Mouse (Mus musculus) layer of hippocampus, postnatal 14 days (tissue): ENCODE data around the gene Vegfd. TPM values are rescaled to one million over a fixed set of nuclear protein-coding genes. Genes with fewer than 3 reads are reported as not detected.

Experiments used
- DNase-seq, 2 experiments: peaks; one replicate each; pipeline ENCODE4 v3.0.0; 2021 to 2022; ENCODE audit warnings: low spot score in 2 of 2, mixed read lengths in 1 of 2
- long read RNA-seq, 2 experiments: library from polyadenylated mRNA; stranded (forward); transcript quantifications; one replicate each; pipeline ENCODE4 v2.0.0; 2021
- total RNA-seq, 2 experiments: library from RNA; stranded (reverse); gene quantifications; 2 replicates each; pipeline ENCODE4 v1.2.3; 2021

Vegfd gene
- 1 to 10 TPM; 2.7 to 2.9 TPM for total RNA-seq
- long read RNA-seq, experiment 1, partial matches to known transcripts = 4 of 5 reads
- long read RNA-seq, experiment 1, other reads (novel, unspliced or antisense) = 0 of 5 reads
- long read RNA-seq, experiment 2, partial matches to known transcripts = 4 of 4 reads
- long read RNA-seq, experiment 2, other reads (novel, unspliced or antisense) = 0 of 4 reads

DNA sequence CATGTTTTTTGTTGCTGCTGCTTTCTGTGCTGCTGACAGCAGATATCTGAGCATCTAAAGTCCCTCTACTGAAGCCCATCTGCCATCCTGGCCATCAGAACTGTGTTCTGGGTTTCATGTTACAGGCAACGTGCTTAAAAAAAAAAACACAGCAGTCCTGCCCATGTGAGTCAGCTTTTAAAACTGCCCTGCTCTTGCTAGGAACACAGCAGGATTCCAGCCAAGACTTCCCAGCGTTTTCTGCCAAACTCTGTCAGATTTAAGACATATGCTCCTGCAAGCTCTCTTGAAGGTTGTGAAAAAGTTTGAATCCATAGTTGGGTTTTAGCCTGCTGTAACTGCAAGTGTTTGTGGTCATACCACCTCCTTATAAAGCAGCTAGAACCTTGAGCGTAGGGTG is at the start of gene Vegfd:
Gene Vegfd (plus strand): TSS at position 298 of the 400 bp plus-strand sequence.
- peak in 1 of 2 experiments; percentile 11 for DNase-seq

DNA sequence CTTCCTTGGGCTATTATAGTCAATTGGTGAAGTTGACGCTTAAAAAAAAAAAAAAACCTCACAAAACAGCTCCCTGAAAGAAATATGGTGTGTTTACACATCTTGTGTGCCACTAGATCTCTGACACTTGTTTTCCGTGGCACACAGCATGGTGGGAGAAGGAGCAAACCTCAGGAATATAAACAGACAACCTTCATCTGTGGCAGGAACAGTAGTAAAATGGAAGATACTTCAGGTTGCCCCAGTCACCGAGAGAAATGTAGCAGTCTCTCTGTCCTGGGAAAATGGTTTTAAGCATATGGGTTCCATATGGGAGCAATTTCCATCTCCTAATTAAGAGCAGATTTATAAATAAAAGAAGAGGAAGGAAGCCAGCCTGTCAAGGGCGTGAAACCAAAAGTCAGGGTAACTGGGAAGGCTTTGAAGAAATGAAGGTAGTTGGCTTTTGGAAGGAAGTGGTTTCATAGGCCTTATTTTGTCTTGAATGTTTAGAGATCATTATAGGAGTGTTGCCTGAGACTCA is 49.7 kb upstream of the Vegfd start:
- DNase-seq = no peak

DNA sequence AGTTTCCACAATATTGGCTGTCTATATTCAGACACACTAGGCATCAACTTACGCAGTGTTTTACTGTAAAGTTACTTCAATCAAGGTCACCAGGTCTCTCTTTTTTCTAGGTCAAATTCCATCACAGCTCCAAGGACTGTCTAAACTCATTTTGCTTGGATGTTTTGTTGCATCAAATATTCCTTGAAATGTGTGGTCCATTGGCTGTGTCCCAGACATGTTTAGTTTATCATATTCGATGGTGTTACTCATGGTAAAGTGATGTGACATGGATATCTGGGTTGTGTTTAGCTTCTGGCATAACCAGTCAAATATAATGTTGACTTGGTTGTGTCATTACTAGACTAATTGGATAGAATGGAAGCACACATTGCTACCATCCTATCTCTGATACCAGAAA is 42.8 kb upstream of the Vegfd start:
- DNase-seq = no peak

DNA sequence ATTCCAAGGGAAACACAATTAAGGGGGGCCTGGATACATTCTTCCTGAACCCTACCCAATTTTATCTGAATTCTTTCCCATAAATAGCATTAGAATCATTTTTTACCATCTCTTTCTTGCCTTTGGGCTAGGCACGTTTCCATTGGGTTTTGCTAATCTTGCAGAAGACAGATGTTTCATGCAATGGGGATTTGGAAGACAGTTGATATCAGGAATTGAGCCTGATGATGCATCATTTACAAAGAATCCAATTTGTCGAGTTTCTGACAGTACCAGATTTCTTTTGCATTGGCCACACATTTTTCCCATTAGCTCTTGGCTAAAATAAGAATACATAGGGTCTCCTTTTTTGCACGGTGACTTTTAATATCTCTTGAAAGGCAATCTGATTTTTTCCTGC is 42.4 kb upstream of the Vegfd start:
- DNase-seq = no peak

DNA sequence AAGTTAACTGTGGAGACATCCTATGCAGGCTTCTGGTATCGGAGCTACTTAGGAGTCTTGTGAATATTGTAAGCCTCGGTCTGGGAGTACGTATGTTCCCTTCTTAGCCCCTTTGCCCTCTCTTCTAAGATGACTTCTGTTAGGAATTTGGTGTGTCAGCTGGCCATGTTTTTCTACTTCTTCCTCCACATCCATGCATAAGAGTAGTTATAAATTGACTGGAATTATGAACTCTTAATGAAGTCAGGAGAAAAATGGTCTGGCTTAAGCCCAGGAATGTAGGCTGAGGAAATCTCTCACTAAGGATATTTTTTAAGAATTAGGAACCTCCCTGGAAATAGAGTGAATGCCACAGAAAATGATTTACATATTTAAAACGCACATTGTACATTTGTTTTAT is 34.6 kb upstream of the Vegfd start:
- no peak for DNase-seq

DNA sequence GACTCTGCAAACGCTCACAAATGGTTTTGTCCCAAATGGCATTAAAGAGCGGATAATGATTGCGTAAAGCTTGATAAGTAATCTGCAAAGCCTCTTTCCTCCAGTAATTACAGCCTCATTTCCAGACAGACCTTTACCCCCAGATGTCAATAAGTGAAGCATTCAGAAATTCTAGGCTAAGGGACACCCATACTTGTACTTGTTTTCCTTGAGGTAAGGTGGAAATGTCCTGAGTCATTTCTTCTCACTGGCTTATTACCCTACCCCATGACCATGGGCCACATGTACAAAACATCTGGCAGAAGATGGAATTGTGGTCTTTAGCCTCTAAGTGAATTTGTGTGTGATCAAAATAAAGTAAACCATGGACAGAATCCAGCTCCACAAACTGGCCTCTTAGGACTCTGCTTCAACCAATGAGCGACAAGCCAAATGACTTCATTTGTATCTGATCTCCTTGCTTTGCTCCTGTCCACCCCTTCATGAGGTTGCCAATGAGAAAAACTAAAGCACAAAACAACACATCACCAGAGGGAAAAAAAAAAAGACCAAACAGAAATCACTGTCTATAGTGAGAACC is 27.7 kb upstream of the Vegfd start:
- DNase-seq = no peak

DNA sequence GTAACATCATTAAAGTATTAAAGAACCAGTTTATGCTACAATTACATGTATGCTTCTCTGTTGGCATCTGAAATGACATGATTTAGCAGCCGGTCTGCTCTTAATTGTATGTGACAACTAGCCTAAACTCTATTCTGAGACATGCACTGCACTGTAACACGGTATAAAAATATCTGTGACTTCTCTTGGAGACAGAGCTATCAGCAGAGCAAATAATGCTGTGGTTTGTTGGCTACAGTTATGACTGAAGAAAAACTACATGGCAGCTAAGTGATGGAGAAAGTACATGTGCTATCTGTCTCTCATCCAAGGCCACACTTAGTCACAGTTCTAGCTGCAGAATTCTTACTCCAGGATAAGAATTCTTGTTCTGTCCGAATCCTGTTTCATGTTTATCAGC is 24.2 kb upstream of the Vegfd start:
- no peak for DNase-seq

DNA sequence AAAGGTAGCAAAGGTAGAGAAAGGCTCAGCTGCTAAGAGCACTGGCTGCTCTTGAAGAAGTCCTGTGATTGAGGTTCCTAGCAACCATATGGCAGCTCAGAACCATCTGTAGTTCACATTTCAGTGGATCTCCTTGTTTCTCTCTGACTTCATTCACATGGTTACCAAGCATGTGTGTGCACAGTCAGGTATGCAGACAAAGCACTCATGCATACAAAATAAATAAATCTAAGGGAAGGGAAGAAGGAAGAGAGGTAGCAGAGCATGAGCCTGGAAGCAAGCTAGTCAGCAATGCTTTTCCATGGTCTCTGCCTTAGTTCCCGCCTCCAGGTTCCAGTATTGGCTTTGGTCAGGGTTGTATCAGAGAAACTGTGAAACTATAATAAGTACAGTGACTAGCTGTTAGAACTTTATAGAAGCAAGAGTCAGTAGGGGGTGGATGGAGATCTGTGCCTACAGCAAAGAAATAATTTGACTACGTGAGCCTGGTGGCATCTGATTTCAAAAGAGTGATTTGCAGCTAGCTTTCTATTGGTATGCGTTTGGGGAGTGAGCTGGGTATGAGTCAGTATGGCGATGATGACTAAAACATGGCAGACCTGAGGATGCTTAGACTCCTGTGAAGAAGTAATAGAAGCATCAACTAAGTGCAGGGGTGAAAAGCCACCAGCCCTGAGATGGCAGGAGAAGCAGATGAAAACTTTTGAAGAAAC is 7.9 kb upstream of the Vegfd start:
- no peak for DNase-seq

DNA sequence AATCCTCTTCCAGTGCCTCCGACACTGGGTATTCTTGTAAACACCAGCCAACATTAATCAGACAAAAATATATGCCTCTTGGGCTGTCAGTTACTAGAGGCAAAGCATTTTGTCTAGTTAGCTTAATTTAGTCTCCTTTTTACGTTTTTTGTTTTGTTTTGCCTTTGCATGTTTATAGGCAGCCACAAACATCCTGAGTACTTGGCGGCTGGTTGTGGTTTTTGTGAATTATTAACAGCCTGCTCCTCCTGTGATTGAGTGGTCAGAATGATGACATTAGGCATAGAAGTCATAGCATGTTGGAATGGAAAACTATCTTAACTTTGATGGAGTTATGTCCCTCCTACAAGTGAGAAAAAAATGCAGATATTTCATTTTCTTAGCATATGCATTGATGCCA is 2.6 kb upstream of the Vegfd start:
- DNase-seq = no peak

DNA sequence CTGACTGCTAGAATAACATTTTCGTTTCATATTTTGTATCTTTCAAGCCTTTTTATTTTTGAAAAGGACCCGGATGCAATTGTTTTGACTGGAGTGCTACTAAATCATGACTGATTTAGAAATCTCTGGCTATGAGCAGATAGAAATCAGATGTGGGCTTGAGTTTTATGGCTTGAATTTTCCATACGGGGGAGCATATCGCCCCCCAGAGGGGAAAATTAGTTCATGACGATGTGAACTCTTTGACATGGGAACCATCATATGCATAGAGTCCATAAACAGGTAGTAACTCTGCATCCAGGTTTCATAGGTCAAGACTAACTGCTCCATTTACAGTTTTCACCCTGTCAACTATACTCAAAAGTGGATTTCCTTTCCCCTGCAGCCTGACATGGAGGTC is 1.4 kb downstream of the Vegfd start:
- no peak for DNase-seq

DNA sequence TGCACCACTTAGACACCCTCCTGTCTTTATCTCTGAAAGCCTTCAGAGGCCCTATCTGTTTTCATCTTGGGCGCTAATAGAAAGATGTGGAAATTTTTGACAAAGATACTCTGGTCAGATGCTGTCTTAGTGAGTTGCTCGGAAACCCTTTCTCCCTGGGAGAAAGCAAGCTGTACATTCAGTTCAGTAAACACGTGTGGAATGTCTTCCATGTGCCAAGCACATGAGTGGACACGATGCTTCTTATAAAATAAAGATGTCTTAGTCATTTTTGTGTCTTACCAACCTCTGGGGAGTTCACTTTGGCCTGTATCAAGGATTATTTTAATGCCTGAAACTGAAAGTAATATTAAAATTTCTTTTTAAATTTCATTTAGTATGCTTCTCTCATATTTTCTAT is 6.5 kb downstream of the Vegfd start:
- DNase-seq = no peak

DNA sequence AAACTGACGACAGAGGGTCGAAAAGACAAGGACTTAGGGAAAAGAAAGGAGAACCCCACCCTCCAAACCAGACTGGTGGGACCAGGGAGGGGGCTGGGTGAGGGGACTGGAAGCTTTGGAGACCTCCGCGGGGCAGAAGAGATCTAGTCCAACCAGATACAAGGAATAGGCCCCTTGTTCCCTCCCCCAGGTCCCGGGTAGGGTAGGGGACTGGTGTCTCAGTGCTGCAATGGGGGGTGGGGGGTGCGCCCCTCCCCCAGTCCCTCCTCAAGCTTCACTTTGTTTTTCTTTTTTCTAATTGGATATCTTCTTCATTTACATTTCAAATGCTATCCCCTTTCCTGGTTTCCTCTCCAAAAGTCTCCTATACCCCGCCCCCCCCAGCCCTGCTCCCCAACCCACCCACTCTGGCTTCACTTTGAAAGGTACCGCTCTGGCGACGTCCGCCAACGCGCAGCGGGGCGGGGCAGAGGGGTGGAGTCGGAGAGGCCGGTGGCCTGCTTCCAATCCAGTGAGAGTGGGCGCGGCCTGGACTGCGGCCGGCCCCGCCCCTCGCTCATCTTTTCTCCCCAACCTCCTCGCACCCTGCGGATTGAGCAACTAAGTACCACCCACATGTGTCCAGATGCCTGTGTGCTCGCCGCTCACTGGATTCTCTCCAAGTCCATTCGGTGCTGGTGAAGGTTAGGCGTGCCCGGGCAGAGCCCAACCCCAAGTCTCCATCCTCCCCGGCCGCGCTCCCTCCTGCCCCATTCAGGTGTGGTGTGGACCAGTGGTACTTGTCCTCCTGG is 8.6 kb downstream of the Vegfd start:
- peak; percentile 31 to 53 for DNase-seq

DNA sequence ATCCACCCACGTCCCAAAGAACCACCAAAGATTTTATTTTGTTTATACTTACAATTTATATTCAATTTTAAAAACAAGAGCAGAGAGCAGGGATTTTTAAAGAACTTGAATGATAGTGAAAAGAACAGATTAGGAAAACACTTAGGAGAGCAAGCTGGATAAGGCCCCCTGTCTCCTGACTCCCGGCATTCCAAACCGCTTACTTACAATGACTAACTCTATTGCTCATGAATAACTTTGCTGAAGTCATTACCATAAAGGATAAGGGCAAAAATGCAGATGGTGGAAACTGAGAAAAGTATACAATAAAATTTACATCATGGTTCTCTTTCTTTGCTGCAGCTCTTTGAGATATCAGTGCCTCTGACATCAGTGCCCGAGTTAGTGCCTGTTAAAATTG is 20.9 kb downstream of the Vegfd start:
- DNase-seq = no peak

DNA sequence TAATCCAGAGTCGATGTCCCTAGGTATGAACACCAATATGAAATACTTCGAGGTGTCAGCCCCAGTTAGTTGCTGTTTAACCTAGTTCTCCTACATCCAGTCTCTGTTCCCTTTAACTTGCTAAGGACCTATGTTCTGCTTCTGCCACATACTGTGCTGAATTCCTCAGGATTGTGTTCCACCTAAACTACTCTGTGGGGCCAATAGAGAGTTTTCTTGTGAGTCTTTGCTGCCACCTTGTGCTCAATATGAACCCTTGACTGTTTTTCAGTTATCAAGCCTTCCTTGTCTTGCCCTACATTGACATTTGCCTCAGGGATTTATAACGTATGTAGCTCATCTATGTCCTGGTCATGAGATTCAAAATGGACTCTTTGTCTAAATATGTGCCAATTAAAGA is 25.3 kb downstream of the Vegfd start:
- peak in 1 of 2 experiments; percentile 39 for DNase-seq

DNA sequence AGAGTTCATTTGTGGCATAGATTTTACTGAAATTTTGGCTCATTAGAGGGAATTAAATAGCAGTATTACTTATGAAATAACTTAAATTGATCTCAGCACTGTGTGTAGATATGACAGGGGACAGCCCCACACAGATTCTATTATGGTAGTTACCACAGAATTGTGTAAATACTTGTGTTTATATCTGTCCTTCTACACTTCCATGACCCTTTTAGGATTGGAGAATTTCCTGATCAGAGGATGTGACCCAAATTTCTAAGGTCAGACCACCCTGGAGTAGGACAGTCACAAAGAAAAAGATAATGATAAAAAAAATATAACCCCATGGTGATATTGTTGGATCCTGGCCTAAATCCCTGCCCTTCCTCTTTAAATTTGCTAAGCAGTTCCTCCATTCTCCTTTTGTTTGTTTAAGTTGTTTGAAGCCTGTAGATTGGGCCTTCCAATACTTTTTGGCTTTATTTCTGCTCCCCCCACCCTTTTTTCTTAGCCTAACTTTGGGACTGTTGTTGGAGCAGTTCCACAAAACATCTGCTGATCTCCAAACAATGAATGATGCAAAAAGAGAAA is 32.0 kb downstream of the Vegfd start:
- no peak for DNase-seq

DNA sequence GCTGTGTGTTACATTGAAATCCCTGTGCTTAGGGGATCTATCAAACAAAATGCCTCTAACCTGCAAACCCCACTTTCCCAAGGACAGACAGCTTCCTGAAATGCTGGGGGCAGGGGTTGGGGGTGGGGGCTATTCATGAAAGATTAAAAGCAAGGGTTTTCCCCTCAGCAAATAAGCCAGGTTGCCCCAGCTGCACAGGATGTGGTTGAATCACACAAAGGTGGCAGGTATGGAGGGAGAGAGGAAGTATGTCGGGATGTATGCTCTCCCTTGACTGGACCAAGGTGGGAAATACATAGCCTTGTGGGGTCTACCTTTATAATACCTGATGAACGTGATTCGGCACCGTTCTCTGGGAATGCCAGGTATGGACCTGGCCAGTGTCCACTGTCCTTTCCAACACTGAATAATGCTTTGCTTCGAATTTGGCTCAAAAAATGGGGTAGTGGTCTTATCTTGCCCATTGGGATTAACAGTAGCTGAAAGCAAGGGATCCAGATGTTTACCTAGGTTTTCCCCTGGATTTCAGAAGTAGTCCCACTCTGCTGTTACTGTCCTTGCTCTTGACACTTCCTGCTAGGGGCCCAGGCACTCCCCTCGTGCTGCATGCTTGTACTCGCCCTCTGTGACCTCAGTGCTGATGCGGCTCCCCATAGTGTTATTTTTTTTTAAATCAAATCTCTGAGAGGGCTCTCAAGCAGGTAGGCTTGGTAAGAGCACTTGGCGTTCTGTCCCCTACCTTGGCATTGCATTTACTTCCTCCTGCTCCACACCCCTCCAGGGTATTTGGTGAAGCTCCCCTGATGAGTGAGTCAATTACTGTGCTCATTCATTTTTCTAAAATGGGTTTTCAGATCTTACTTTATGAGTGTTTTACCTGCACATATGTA is 33.2 kb downstream of the Vegfd start:
- no peak for DNase-seq

DNA sequence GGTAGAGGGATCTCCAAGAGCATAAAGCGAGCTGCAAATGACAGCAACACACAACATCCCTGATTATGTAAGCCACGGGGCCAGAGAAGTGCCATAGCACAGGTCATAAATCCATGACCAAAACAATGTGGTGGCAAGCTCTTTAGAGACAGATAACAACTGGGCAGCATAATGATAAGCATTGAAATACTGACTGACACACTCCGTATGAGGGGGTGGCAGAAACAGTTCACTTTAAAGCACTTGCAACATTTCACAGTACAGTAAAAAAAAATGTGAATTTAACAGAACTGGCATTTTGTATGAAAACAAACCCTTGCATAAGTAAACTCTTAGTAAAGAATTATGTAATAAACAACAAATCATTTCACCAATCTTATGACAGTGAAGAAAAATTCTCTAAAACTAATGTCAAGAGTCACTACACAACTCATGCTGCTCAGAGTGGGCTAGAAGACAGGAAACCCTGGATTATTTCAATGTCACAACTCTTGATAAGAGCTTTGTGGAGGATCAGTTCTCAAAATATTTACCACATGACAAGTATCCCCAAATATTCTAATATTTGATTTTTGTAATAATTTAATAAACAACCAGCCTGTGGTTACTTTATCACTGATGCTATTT is 35.2 kb downstream of the Vegfd start:
- DNase-seq = no peak

DNA sequence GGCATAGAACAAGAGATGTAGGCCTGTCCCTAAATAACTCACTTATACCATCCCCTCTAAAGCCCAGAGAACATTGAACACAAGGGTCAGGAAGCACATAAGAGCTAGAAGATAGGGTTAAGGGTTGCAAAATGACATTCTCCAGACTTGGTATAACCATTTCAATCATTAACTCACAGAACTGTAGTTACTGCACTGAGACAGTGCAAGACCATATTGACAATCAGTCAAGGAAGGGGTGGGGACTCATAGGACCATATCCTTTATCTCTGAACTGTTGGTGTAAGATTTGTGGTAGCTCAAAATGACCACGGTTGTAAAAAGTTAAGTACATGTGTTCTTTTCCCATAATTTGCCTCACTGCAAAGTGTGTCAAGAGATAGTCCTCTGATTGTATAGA is 37.4 kb downstream of the Vegfd start:
- DNase-seq = no peak

DNA sequence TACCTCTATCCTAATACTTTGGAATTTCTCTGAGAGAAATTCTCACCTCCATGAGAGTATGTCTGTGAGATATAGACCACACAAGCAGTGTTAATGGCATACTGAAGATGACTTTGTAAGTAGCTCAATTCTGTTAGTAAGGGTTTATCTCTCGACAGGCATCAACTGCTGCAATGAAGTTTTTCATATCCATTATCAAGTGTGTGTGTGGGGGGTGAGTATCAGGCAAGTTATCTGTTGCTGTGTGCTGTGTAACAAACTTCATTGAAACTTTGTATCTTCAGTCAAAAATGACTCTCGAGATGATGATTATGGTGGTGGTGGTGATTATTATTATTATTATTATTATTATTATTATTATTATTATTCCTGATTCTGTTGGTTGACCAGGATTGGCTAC is 43.6 kb downstream of the Vegfd start:
- DNase-seq = no peak

DNA sequence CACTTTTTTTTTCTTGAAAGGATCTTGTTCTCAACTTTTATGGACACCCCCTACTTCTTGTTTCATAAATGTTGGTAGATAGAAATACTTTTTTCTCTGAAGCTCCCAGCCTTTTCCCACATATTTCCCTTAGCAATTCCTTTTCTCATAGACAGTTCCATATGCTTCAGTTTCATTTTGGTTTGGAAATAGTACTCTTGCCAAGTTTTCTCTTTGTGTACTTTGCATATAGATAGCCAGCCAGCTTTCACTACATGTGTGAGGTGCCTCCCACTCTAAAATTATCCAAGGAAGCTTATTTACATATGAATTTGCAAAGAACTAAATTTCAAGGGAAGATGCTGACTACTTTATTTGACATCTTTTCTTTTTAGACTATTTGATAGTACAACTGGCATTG is 44.8 kb downstream of the Vegfd start:
- DNase-seq = no peak
